Mouse (Mus musculus): Measurements from ENCODE around the gene Cxcl12. TPM values are rescaled to one million over a fixed set of nuclear protein-coding genes. Genes with fewer than 3 reads are reported as not detected.

The Cxcl12 gene
- total RNA-seq, 2 experiments from 2014 or later, result 1.4 TPM; not detected in 1

DNA sequence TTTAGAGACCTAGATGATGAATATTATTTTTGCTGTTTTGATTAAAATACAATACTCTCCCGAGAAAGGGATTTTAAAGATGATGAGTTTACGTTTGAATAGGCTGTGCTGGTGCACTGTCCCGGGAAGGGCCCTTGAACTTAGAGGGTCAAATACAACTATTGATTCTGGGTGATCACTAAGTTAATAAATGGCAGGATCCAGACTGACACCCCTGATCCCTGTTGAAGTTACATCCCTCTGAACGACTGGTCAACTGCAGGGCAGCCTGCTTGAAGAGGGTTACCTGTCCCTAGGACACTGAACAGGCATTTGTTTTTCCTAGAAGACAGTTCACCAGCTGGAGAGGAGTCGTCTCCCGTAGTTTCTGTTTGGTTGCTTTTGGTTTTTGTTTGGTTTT is 4.0 kb downstream of the Cxcl12 start:
- no peak for ATAC-seq (replicated peaks; ENCODE audit: low FRiP score, low TSS enrichment, poor library complexity, severe bottlenecking)

DNA sequence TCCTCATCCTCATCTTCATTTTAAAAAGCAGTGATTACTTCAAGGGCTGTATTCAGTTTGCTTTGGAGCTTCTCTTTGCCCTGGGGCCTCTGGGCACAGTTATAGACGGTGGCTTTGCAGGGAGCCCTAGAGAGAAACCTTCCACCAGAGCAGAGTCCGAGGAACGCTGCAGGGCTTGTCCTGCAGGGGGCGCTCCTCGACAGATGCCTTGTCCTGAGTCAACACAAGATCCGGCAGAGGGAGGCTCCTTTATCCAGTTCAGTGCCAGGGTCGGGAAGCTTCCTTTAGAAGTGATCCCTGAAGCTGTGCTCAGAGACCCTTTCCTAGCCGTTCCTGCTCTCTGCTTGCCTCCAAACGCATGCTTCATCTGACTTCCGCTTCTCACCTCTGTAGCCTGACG is 5.5 kb downstream of the Cxcl12 start:
- peak; percentile 53; the same call in 1 of the 2 replicates for ATAC-seq (replicated peaks; ENCODE audit: low FRiP score, low TSS enrichment, poor library complexity, severe bottlenecking)

DNA sequence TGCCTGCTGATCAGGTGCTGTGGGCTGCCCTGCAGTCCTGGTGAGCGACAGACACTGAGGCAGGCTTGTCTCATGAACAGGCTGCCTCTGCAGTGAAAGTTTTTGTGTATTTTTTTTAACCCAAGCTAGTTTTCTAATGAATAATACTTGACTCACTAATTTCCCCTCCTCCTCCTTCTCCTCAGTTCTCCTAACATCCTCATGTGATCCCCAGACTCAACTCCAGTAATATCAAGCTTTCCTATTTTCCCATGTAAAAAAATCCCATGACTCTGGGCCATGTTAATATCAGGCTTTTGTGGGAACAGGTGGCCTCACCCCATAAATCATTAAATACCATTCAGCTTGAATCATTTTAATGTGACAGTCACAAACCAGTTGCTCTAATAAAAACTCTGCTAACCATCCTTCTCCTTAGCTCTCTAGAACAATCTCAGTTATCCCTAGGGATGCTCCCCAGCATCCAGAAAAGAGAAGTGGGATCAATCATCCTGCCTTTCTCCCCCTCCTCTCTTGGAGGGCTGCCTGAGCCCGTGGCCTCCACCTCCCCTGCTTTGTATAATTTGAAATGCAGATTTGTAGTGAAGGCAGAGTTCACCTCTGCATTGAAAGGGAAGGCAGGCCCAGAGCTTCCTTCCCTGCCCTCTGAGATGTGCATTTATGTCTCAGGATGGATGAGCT is 6.9 kb downstream of the Cxcl12 start:
- no peak for ATAC-seq (replicated peaks; ENCODE audit: low FRiP score, low TSS enrichment, poor library complexity, severe bottlenecking)

DNA sequence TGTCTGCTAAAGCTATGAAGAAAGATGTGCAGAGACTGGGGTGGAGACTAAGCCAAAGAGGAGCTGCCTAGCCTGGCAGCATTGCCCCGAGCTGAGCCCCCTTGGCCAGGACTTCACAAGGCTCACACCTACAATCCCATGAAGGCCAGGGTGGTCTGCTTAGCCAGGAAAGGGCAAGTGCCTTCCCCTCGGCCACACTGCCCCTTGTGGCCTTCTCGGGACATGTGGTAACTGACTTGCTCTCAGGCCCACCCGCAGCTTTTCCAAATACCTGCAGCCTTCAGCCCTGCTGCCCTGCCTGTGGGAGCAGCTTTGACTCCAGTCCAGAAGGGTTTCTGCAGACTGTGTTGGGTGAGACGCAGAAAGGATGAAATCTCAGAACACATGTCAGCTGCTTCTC is 8.1 kb downstream of the Cxcl12 start:
- no peak for ATAC-seq (replicated peaks; ENCODE audit: low FRiP score, low TSS enrichment, poor library complexity, severe bottlenecking)

DNA sequence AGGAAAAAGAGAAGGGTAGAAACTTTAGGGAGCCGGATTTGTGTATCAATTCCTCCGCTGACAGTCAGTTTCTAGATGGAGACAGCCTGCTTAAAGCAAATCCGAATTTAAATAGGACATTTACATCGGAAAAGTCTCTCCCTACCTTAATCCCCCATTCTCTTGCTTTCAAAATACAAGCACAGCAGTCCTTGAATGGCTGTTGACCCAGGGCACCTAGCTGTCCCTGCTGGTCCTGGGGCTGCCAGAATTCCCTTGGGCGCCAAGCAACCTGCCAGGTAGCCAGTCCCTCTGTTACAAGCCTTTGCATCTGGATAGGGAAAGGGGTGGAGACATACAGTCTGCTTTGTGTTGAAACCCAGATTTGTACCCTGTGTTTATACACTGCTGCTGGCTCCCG is 12.0 kb downstream of the Cxcl12 start:
- ATAC-seq (replicated peaks; ENCODE audit: low FRiP score, low TSS enrichment, poor library complexity, severe bottlenecking), result no peak

DNA sequence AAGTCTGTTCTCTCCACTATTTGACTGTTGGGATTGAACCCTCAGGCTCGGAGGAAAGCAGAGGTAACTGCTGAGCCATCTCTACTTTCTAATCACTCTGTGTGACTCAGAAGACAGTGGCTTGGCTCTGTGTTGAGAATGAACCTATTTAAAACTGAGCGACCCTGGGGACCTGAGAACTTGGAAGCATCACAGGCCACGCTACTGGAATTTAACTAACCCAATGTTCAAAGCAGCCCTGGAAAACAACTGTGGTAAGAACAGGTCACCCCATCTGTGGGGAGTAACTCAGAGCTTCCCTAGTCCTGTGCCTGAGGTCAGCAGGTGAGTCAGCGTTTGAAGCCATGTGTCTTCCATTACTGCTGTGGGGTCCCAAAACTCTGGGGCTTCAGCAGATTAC is 17.0 kb downstream of the Cxcl12 start:
- ATAC-seq (replicated peaks; ENCODE audit: low FRiP score, low TSS enrichment, poor library complexity, severe bottlenecking), result no peak

DNA sequence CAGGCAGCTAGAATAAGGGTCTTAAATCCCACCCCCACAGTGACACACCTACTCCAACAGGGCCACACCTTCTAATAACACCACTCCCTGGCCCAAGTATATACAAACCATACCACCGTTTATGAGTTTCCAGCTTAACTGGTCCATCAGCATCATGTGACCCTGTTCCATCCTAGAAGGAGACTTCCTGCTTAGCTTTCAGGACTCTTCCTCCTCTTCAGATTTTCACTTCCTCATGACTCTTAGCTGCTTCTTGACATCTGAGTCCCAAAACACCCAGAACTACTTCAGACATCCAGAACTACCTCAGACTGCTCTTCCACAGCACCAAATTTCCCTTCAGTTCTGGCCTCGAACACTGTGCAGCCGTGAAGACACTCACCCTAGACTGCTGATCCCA is 22.1 kb downstream of the Cxcl12 start:
- no peak for ATAC-seq (replicated peaks; ENCODE audit: low FRiP score, low TSS enrichment, poor library complexity, severe bottlenecking)

DNA sequence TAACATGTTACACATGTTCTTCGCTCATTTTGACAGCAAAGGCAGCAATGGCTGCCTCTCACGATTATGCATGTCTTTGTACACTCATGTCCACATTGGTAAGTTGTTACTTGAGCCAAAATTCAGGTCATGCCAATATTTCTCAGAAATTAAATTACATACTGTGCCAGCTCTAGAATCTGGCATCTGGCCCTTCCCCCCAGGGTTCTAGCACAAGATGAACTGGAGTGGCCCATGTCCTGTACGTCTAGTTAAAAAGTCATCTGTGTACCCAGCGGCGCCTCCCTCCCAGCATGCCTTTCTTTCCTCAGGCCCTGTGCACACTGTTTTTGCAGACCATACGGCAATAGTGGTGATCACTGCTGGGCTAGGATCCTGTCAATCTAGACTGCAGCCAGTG is 23.4 kb downstream of the Cxcl12 start:
- no peak for ATAC-seq (replicated peaks; ENCODE audit: low FRiP score, low TSS enrichment, poor library complexity, severe bottlenecking)

DNA sequence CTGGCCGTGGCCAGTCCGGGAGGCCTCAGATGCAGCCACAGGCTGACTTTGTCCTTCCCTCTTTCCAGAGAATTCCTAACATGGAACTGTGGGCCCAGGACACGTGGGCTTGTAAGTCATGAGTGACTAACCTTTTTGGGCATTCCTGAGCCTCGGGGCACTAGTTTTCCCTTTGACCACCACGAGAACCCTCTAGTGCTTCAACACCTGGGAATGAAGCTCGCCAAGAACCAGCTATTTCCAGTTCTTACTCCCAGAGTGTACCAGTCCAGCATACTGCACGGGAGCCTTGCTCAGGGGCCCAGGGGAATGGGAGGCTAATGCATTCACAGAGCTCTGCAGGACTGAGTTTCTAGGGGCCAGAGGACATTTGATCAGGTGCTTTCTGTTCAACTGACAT is 24.3 kb downstream of the Cxcl12 start:
- no peak for ATAC-seq (replicated peaks; ENCODE audit: low FRiP score, low TSS enrichment, poor library complexity, severe bottlenecking)

DNA sequence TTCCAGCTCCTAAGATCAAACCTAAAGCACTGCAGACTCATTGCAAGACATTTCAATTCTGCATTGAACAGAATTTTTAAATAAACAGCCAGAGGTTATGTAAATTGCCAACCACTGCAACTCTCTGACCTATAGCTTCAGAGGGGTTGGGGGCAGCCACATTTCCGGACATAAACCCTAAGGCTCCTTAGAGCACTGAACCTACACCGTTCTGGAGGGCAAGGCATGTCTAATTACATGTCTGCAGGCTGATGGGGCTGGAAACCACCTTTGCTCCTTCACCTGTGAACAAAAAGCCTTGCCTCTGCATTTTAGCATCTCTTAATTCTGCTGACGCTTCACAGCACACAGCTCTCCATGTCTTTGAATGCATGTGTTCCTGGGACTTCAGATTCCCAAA is 26.9 kb downstream of the Cxcl12 start:
- no peak for ATAC-seq (replicated peaks; ENCODE audit: low FRiP score, low TSS enrichment, poor library complexity, severe bottlenecking)

DNA sequence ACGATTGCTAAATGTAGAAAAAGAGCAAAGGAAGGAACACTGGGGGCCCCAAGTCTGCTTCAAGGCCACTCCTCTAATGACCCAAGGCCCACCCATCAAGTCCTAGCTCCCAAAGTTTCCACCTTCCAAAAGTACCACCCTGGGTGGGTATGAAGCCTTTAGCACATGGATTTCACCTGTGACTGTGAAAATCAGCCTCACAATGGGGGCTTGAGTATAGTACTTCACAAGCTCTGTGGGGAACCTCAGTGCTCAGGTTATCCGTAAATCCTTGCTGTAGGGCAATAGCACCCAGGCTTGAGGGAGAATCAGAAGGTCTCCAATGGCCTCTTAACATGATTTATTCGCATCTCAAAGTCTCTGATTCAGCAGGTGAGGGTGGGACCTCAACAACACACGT is 30.5 kb downstream of the Cxcl12 start:
- no peak for ATAC-seq (replicated peaks; ENCODE audit: low FRiP score, low TSS enrichment, poor library complexity, severe bottlenecking)

DNA sequence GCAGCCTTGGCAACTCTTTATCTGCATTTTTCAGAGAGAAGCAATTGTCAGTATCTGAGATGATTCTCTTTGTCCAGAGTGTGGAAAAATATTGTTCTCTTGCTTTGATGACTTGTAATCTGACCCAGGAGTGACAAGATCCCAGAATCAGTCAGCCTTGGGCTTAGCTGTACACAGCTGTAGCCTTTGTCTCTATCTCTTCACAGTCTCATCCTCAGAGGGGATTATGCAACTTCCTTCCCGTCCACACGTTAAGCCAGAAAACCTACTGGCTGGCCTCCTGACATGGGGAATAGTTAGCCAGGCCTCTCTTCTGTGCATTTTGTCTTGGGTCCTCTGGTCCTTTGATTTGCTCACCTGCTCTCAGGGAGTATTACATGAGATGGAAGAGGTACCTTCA is 31.4 kb downstream of the Cxcl12 start:
- no peak for ATAC-seq (replicated peaks; ENCODE audit: low FRiP score, low TSS enrichment, poor library complexity, severe bottlenecking)

DNA sequence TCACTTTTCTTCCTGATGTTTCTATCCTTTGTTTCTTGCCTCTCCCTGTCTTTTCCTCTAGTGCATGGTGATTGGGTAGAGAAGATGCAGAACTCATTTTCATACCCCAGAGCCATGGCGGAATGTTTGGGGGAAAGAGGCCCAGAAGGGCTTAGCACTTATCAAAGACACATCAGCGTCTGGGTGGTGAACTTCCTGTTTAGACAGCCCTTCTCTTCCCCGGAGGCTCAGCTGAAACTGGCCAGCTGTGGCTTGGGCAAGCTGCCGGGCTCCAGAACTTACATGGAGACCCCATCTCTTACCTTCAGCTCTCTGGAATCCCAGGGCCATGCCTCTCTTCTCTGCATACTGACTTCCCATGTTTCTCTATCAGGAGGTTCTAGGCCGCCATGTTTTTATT is 32.6 kb downstream of the Cxcl12 start:
- ATAC-seq (replicated peaks; ENCODE audit: low FRiP score, low TSS enrichment, poor library complexity, severe bottlenecking), result no peak

DNA sequence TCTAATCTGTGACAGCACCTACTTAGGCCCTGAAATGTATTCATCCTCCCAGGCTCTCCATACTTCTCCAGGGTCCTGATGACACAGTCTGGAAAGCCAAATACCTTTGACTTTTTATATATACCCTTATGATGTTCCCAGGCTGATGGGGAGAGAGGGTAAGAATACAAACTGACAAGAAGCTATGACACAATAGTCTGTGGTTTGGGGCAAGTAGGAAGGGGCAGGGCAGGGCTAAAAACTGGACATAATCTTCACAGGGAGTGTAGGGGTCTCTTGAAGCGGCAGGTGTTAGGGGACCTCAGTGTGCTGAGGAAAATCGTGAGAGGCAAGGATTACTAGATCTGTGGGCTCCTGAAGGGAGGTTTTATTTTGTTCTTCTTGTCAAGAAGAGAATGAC is 33.1 kb downstream of the Cxcl12 start:
- no peak for ATAC-seq (replicated peaks; ENCODE audit: low FRiP score, low TSS enrichment, poor library complexity, severe bottlenecking)

DNA sequence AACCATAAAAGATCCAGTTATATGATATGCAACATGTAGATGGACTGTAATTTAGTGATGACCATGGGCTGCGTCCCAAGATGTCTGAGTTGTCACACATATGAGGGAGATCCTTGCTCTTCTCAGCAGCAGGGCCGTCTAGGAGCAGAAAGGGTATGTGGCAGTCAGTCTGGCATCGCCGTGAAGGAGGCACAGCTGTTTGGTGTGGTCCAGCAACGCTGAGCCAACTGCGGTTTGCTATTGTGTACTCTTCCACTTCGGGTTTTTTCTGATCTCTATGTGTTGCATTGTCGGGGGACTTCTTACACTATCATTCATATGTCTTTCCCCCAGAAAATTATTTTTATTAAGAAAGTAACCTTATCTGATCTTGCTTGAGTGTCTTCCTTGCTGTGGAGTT is 33.5 kb downstream of the Cxcl12 start:
- ATAC-seq (replicated peaks; ENCODE audit: low FRiP score, low TSS enrichment, poor library complexity, severe bottlenecking), result no peak

DNA sequence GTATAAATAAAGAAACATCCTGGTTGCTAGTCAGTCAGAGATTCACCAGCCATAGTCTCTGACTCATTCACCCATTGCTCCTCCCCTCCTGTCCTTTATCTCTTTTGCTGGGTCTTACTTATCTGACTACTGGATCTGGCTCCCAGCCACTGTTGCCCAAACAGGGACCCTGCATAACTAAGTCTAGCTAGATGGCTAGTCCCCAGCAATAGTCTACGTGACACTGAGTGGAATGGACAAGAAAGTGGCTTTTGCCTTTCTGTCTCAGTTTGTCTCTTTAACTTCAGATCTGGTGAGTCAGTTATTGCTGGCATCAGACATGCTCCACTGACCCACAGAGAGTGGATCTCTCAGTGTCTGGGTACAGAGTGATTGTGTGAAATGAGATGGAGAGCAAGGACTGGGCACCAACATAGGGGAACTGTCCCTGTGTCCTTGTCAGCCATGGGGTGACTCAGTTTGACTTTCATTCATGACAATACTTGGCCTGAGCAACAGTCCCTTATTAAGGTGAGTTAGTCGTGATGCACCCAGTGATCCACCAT is 34.6 kb downstream of the Cxcl12 start:
- ATAC-seq (replicated peaks; ENCODE audit: low FRiP score, low TSS enrichment, poor library complexity, severe bottlenecking), result no peak

DNA sequence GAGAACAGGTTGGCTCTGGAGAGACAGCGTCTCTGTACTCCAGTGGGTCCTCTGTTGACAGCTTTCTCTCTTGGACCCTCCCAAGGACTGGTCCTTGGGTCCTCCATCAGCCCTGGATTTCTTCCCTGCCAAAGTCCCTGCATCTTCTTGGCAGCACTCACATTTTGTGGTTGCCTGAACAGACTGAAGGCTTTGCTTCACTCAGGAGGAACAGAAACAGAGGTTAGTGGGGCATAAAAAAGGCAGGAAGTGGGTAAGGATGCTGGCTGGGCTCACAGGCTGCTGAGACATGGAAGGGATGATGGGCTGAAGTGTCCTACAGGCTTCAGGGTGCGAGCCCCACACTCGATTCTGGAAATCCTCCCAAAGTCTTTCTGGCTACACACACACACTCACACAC is 35.8 kb downstream of the Cxcl12 start:
- ATAC-seq (replicated peaks; ENCODE audit: low FRiP score, low TSS enrichment, poor library complexity, severe bottlenecking), result no peak

DNA sequence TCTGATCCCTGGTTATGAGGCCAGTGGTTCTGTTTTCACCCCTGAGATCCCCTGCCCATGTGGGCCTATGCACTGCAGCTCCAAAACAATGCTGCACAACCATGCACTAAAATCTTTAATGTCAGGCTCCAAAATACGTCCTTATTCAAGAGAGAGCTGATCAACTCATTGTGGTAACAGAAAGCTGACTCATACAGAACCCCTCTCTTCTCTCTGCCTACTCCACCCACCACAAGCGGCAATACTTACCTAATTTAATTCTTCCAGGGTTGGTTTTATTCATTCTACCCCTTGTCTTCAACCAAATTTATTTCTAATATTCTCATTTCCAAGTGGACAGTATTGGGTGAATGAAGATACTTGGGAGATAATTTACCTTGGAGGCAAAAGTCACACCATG is 38.5 kb downstream of the Cxcl12 start:
- ATAC-seq (replicated peaks; ENCODE audit: low FRiP score, low TSS enrichment, poor library complexity, severe bottlenecking), result no peak

DNA sequence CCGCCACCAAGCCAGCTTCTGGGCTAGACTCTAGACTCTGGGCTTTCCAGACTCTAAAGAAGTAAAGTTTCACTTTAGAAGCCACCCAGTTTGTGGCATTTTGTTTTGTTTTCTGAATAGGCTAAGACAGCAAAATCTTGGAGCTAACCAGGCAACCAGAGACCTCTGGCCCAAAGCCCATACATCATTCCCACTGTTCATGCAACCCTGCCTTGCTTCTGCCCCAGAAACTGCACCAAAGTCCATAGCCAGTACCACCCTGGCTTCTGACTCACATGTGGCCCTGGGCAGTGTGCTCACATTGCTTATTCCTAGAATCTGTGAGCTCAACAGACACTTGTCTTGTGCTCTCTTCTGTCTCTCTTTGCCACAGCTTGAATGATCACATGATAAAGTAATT is 39.0 kb downstream of the Cxcl12 start:
- no peak for ATAC-seq (replicated peaks; ENCODE audit: low FRiP score, low TSS enrichment, poor library complexity, severe bottlenecking)

DNA sequence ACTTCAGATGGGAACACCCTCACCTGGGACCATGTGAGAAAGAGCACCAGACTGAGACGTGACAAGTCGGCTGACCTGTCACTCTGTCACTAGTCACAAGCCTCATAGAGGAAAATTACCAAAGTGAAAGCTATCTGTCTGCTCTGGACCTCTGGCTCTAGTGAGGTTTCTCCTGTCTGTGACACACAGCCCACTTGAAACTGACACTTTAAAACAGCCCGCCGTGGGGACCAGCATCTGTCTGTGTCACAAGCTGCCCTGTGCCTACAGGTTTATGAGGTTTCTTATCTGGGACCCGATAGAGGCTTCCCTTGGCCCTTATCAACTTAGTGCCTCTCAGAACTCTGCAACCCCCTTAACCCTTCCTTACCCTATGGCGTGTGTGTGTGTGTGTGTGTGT is 41.8 kb downstream of the Cxcl12 start:
- no peak for ATAC-seq (replicated peaks; ENCODE audit: low FRiP score, low TSS enrichment, poor library complexity, severe bottlenecking)

DNA sequence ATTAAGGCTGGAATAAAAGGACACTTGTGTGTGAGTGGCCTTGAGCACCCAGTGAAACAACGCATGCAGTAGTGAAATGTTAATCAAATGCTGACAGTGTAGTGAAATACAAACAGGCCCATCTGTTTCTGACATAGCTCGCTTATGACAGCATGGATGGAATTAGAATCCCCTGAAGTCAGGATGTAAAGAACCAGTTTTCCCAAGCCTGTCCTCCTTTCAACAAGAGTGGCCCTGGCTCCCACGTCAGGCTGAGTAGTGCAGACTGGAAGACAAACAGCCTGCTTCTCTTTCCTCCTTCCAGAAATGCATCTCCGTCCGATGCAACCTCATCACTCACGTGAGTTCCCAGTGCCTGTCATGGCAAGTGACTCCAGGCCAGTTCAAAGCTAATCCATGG is 42.2 kb downstream of the Cxcl12 start:
- no peak for ATAC-seq (replicated peaks; ENCODE audit: low FRiP score, low TSS enrichment, poor library complexity, severe bottlenecking)

DNA sequence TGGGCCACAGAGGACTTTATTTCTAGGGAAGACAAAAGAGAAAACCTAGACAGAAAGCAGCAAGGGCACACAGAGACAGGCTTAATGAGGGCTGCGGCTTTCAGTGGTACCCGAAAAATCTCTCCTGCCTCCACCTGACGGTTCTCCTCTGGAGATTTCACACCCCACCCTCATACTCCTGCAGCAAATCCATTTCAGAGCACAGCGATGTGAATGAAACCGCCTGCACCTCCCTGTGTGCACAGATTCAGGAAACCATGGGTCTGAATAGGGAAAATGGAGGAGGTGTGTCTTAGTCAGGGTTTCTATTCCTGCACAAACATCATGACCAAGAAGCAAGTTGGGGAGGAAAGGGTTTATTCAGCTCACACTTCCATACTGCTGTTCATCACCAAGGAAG is 46.2 kb downstream of the Cxcl12 start:
- ATAC-seq (replicated peaks; ENCODE audit: low FRiP score, low TSS enrichment, poor library complexity, severe bottlenecking), result no peak
